Mouse (Mus musculus) frontal cortex, adult (tissue): ENCODE data around the gene Tada3.
"Not testable (repeated sequence)": the region's sequence is repeated elsewhere in the genome, so short reads cannot be mapped to it uniquely, and the experiment has no call there.

Experiments used
- ATAC-seq: cut with Nextera tagmentation; 2 replicates; pipeline ENCODE4 v1.9.2; 2017; ENCODE audit warnings: mild to moderate bottlenecking, moderate library complexity, mixed read lengths; ENCODE audit not compliant: low TSS enrichment

The Tada3 gene

DNA sequence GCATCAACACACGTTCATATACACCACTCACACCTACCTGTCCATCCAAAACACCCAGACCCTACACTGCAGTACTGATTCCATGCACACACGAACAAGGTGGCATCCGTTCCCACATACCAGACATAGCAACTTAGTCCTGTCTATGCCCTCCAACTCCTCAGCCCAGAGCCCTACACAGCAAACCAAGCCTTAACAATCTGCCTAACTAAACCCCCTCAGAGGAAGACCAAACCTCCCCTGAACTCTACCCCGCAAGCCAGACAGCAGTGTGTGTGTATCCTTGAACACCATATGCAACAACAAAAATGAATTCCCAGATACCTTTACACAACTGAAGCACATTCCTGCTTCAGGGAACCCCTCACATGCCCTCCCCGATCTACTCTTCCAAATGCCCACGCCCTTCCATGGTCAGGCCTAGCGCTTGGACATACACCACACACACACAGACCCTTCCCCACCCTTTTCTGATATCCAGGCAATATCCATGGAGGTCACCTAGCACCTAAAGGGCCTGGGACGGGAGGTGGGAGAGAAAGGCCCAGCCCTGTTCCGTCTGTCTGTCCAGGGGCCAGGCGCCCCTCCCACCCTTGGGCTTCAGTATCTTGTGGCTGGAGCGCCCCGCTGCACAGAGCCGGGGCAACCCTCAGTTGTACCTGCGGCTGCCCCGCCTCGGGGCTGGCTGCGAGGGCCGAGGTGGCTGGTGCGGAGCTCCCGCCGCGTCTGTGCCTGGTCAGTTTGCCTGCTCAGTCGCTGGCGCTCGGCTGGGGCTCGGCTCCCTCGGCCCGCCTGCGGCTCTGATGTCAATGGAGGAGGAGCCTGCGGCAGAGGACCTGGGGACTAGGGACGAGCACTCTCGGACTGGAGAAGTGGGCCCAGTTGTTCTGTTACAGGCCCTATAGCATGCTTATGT is 34.2 kb downstream of the Tada3 start, which contains the start of gene Camk1:
Gene Camk1, minus strand, starts transcription at position 808 of the 916 bp plus-strand sequence.
- peak; percentile 89 for ATAC-seq

DNA sequence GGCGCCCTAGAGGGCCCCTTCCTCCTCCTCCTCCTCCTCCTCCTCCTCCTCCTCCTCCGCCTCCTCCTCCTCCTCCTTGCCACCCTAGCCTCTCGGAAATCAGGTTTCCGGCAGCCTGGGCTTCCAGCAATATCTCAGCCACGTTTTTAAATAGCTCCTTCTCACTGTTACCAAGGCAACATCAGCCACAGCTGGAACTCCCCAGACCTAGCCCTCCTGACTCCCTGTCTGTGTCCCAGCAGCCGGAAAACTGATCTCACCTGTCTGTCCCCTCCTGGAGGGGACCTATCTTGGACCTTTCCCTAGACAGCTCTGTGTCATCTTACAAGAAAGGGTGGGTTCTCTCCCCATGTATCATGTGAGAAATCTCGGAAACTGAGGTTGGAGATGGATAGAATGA is 35.4 kb downstream of the Tada3 start:
- ATAC-seq, result peak; percentile 41; the same call in 1 of the 2 replicates

DNA sequence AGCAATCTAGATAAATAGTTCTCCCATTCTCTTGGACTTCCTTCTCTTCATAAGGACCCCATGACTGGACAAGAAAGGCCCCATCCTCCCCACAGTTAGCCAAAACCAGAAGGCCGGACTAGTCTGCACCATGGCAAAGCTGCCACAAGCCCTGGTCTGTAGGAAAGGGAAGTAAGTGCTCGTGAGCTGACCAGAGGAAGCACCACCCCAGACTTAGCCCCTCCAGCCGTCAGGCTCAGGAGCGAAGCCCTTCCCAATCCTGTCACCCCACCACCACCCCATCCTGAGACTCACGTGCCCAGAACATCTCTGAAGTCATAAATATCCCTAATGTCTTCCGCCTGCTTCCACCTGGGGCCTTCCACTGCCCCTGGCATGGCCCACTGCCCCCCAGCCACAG is 36.1 kb downstream of the Tada3 start:
- ATAC-seq, result no peak

DNA sequence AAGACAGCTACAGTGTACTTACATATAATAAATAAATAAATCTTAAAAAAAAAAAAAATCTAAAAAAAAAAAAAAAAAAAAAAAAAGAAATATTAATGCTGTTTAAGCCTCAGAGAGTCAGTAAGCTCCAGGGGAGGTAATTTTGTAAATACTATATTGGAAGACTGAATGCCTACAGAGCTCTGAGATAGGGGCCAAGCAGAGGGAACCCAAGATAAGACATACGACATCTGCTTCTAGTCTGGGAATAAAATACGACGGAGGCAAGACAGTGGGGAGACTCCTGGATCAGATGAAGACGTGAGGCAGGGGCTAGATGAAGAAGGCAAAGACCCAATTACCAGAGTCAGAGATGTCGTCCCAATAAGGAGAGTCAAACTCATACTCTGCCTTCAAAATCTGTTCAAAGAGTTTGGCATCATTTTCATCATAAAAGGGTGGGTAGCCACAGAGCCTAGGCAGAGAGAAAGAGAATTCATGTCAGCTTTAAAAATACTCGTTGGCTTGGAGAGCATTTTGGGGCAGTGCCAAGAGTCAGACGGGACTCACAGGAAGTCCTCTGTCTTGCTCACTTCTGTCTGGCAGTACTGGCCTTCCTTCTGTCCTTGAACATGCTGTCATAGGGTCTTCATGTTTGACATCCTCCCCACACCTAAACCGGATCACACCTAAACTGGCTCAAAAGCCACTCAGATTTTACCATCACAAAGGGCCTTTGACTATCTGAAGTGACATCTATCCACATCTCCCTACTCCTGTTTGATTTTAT is 40.6 kb downstream of the Tada3 start:
- ATAC-seq, result no peak

DNA sequence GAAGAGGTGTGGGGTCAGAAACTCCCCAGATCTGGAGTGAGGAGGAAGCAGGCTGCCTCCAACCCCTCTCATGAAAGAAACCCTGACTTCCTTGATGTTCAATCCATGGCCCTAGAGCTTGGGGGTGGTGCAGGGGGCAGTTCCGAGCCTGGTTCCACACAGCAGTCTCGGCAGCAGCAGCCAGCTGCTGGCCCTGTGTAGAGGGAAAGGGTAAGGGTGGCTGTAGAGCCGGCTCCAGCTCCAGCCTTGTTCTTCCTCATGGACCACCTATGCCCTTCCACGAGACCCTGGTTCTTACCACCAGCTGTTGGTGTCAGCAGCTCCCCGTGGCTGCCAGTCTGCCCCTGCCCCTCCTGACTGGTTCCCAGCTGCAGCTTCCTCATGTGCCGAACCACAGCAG is 43.5 kb downstream of the Tada3 start:
- ATAC-seq, result no peak

DNA sequence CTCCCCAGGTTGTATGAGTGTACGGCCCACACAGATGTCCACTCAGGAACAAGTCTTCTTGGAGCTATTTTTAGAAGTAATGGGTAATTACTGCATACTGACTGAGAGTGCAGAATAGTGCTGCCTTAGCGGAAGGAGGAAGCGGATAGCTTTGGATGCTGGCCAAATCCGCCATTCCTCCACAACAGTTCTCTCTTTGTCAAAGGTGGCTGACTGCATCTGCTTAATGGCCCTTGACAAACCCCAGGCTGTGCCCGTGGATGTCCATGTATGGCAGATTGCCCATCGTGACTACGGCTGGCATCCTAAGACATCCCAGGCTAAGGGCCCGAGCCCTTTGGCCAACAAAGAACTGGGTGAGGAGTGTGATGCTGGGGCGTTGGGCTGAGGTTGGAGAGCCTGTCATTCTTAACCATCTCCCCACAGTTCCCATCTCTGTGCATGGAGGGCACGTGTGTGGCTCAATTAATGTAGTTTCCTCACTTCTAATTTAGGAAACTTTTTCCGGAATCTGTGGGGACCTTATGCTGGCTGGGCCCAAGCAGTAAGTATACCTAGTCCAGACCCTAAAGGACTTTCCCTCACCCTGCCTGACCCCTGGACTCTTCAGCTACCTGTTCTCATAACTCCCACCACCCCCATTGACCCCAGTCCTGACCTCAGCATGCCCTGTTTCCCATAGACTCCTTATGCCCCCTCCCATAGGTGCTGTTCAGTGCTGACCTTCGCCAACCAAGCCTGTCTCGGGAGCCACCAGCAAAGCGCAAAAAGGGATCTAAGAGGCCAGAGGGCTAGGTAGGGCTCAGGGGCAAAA is 44.3 kb downstream of the Tada3 start:
- ATAC-seq, result peak; percentile 20

DNA sequence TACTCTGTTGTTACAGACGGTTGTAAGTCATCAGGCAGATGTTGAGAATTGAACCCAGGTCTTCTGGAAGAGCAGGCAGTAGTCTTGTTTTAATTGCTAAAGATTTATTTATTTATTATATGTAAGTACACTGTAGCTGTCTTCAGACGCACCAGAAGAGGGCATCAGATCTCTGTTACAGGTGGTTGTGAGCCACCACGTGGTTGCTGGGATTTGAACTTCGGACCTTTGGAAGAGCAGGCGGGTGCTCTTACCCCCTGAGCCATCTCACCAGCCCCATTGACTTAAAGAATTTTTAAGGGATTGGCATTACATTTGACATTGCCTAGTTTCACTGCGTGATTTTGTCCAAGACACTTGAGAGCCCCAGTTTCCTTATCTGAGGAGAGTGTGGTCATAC is 44.9 kb downstream of the Tada3 start:
- not testable (repeated sequence) for ATAC-seq

DNA sequence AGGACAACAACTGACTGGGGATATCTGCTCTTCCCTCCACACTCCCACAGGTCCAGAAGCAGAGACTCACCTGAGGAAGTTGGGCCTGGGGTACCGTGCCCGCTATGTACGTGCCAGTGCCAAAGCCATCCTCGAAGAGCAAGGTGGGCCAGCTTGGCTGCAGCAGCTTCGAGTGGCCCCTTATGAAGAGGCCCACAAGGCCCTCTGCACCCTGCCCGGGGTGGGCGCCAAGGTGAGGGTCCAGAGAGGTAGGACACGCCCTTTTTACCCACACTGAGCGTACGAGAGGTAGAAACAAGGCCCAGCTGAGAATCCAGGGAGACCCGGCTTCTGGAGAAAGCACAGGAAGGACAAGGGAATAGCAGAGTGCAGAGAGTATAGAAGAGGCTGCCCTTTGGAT is 46.0 kb downstream of the Tada3 start:
- ATAC-seq, result no peak

DNA sequence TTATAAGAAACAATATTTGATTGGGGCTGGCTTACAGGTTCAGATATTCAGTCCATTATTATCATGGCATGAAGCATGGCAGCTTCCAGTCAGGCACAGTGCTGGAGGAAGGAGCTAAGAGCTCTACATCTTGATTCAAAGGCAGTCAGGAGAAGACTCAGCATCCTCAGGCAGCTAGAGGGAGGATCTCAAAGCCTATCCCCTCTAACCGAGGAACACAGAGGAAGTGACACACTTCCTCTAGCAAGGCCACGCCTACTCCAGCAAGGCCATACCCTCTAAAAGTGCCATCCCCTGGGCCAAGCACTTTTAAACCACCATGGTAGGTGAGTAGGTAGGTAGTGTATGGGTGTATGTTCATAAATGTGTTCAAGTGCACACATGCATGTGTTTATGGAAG is 47.1 kb downstream of the Tada3 start:
- no peak for ATAC-seq

DNA sequence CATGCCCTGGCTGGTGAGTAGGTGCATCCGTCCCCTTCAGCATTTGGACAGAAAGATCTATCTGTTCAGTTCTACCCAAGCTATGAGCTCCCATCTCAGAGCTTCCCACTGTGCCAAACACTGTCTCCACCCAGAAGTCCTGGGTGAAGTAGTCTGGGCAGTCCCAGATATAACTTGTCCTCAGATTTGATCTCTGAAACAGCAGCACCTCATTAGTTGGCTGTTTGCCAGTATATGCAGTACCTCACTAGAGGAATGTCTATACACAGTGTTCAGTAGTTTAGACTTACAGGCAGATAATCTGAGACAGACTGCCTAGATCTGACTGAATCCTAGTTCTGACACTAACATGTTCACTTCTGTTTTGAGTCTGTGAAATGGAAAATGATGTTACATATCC is 48.3 kb downstream of the Tada3 start:
- ATAC-seq, result no peak

DNA sequence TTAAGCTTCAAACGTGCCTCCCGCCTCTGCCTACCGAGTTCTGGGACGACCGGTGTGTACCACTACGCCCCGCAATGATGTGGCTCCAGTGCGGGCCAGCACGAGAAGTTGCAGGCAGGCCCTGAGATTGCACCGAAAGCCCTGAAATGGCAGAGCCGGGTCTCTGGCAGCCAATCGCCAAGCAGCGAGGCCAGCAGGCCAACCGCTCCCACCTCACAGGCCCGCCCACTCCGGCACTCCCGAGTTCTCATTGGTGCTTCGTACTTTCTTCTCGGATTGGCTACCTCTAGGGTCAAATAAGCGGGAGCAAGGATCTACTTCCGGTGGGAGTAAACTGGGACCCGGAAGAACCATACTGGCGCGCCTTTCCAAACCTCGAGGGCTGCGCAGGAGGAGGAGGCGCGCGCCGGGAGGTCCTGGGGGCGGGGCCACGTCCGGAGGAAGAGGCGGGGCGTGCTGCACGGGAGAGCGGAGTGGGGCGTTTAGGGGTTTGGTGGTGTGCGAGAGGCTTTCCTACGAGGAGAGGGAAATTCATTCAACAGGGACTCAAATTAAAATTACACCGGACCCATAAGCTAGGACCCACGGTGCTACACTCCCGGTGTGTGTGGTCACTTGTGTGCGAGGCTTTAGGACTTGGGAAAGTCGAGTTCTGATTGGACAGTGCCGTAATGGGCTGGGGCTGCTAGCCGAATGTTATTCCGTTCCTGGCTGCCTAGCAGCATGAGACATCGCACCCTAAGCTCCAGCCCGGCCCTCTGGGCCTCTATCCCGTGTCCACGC is 51.0 kb downstream of the Tada3 start, which contains the start of gene Ogg1:
Gene Ogg1, plus strand, starts transcription at position 440 of the 783 bp plus-strand sequence.
- ATAC-seq, result peak; percentile 97
